Comparison of ENCODE assay signal across 13 mouse cellular contexts in genomic region chr3:37667119-37667467, GRCm38 (mm10). TPM values are rescaled to one million over a fixed set of nuclear protein-coding genes. Genes with fewer than 3 reads are reported as not detected.
DNase-seq lines count a peak whose midpoint lies in the region; ATAC-seq and TF ChIP-seq lines count a peak whose summit lies in the region.
"Had no signal": no experiment of that assay in that cellular context is flagged by ENCODE, and none has a peak within 500 bp of the region (broad histone marks: within the 10 kb centered on the region; RNA-seq: fewer than 3 reads in every experiment).

No protein-coding gene starts in this region.

- whole genome bisulfite sequencing in kidney, embryonic 15.5 days, result 2% methylated on average over 2 of the region's 2 CpGs
- WGBS in midbrain, embryonic 13.5 days, result 17% methylated on average over 2 of the region's 2 CpGs
- 17% methylated on average over 2 of the region's 2 CpGs for WGBS in midbrain, embryonic 16.5 days
- WGBS in intestine, embryonic 15.5 days, result 3% methylated on average over 2 of the region's 2 CpGs
- 28% methylated on average over 2 of the region's 2 CpGs for WGBS in liver, postnatal 0 days (ENCODE audit: insufficient replicate concordance)

- H3K9ac ChIP-seq in kidney, embryonic 15.5 days, result no peak overlapping the region
- H3K9ac ChIP-seq in midbrain, embryonic 13.5 days (replicated peaks), result no peak overlapping the region
- H3K9ac ChIP-seq in midbrain, embryonic 16.5 days (ENCODE audit: low read depth, low read length), result no peak overlapping the region
- H3K9ac ChIP-seq in intestine, embryonic 15.5 days, result no peak overlapping the region
- no peak overlapping the region for H3K9ac ChIP-seq in liver, postnatal 0 days (replicated peaks)
- H3K9ac ChIP-seq: heart, embryonic 12.5 days; limb, embryonic 15.5 days had no signal

- peaks cover 29% of the 10 kb centered on the region for H3K4me1 ChIP-seq in kidney, embryonic 15.5 days
- peaks cover 18% of the 10 kb centered on the region for H3K4me1 ChIP-seq in midbrain, embryonic 13.5 days (replicated peaks)
- H3K4me1 ChIP-seq in midbrain, embryonic 16.5 days (ENCODE audit: control insufficient read depth, insufficient read depth, low read length), result peaks cover 5% of the 10 kb centered on the region
- peaks cover 20% of the 10 kb centered on the region for H3K4me1 ChIP-seq in intestine, embryonic 15.5 days (replicated peaks)
- peaks cover 9% of the 10 kb centered on the region; the same call in 1 of the 2 replicates for H3K4me1 ChIP-seq in liver, postnatal 0 days (ENCODE audit: insufficient read depth)

- no peaks in the 10 kb centered on the region for H3K27me3 ChIP-seq in kidney, embryonic 15.5 days
- peaks cover 59% of the 10 kb centered on the region for H3K27me3 ChIP-seq in midbrain, embryonic 13.5 days
- H3K27me3 ChIP-seq in midbrain, embryonic 16.5 days (ENCODE audit: control insufficient read depth, insufficient read depth, low read depth, low read length), result peaks cover 7% of the 10 kb centered on the region
- H3K27me3 ChIP-seq in intestine, embryonic 15.5 days (replicated peaks), result no peaks in the 10 kb centered on the region
- no peaks in the 10 kb centered on the region; the same call in 1 of the 2 replicates for H3K27me3 ChIP-seq in liver, postnatal 0 days (ENCODE audit: insufficient read depth, low read length)
- H3K27me3 ChIP-seq: limb, embryonic 15.5 days; Patski had no signal

- H3K4me3 ChIP-seq in kidney, embryonic 15.5 days (replicated peaks), result no peak overlapping the region
- no peak overlapping the region for H3K4me3 ChIP-seq in midbrain, embryonic 13.5 days (replicated peaks)
- H3K4me3 ChIP-seq in midbrain, embryonic 16.5 days (ENCODE audit: low read depth, low read length), result no peak overlapping the region
- no peak overlapping the region for H3K4me3 ChIP-seq in intestine, embryonic 15.5 days (replicated peaks)
- H3K4me3 ChIP-seq in liver, postnatal 0 days (ENCODE audit: low read depth, low read length), result no peak overlapping the region
- H3K4me3 ChIP-seq: heart, embryonic 12.5 days; limb, embryonic 15.5 days had no signal

- DNase-seq in kidney, adult 18-20 months, result no peak
- no peak for DNase-seq in liver, postnatal 0 days
- no peak for DNase-seq in adrenal gland, adult 8-10 months
- DNase-seq: cerebellum, adult 11-12 months; right cerebral cortex, postnatal 25 days had no signal

- H3K9me3 ChIP-seq in kidney, embryonic 15.5 days (replicated peaks), result peaks cover 15% of the 10 kb centered on the region
- peaks cover 20% of the 10 kb centered on the region for H3K9me3 ChIP-seq in midbrain, embryonic 13.5 days
- peaks cover 11% of the 10 kb centered on the region for H3K9me3 ChIP-seq in midbrain, embryonic 16.5 days (replicated peaks; ENCODE audit: control insufficient read depth, low read length, poor library complexity, severe bottlenecking)
- H3K9me3 ChIP-seq in intestine, embryonic 15.5 days, result no peaks in the 10 kb centered on the region
- no peaks in the 10 kb centered on the region for H3K9me3 ChIP-seq in liver, postnatal 0 days (ENCODE audit: low read length)
- H3K9me3 ChIP-seq: limb, embryonic 15.5 days had no signal

- peak overlapping the region; percentile 82 for H3K27ac ChIP-seq in kidney, embryonic 15.5 days
- 0 out of 2 replicates have a peak overlapping the region, but pooled peaks have one; percentile 51 for H3K27ac ChIP-seq in midbrain, embryonic 13.5 days
- H3K27ac ChIP-seq in midbrain, embryonic 16.5 days (ENCODE audit: low read length), result no peak overlapping the region
- H3K27ac ChIP-seq in intestine, embryonic 15.5 days, result no peak overlapping the region; the same call in 1 of the 2 replicates
- no peak overlapping the region for H3K27ac ChIP-seq in liver, postnatal 0 days (ENCODE audit: low read depth)
- H3K27ac ChIP-seq: limb, embryonic 15.5 days had no signal

- TF ChIP-seq CTCF in liver, postnatal 0 days (IDR thresholded peaks at IDR 0.05; ENCODE audit: low read depth), result no peak

- H3K36me3 ChIP-seq in kidney, embryonic 15.5 days, result peaks cover 11% of the 10 kb centered on the region
- H3K36me3 ChIP-seq in midbrain, embryonic 13.5 days, result peaks cover 3% of the 10 kb centered on the region; the same call in 1 of the 2 replicates
- no peaks in the 10 kb centered on the region for H3K36me3 ChIP-seq in midbrain, embryonic 16.5 days (ENCODE audit: control insufficient read depth, insufficient read depth, low read length)
- H3K36me3 ChIP-seq in intestine, embryonic 15.5 days, result peaks cover 4% of the 10 kb centered on the region; the same call in 1 of the 2 replicates
- no peaks in the 10 kb centered on the region for H3K36me3 ChIP-seq in liver, postnatal 0 days (replicated peaks; ENCODE audit: insufficient read depth, low read length)
- H3K36me3 ChIP-seq: heart, embryonic 12.5 days; limb, embryonic 15.5 days had no signal

- H3K4me2 ChIP-seq in kidney, embryonic 15.5 days, result 0 out of 2 replicates have a peak overlapping the region, but pooled peaks have one; percentile 3
- 0 out of 2 replicates have a peak overlapping the region, but pooled peaks have one; percentile 0 for H3K4me2 ChIP-seq in midbrain, embryonic 13.5 days (replicated peaks)
- H3K4me2 ChIP-seq in midbrain, embryonic 16.5 days (ENCODE audit: low read length), result no peak overlapping the region
- H3K4me2 ChIP-seq in intestine, embryonic 15.5 days (replicated peaks), result peak overlapping the region; percentile 17; the same call in 1 of the 2 replicates
- H3K4me2 ChIP-seq in liver, postnatal 0 days (ENCODE audit: low read depth, low read length), result no peak overlapping the region
- H3K4me2 ChIP-seq: limb, embryonic 15.5 days had no signal

- no peak; the same call in 1 of the 2 replicates for ATAC-seq in kidney, embryonic 15.5 days (replicated peaks; ENCODE audit: low FRiP score)
- no peak for ATAC-seq in midbrain, embryonic 13.5 days
- ATAC-seq in midbrain, embryonic 16.5 days, result no peak
- ATAC-seq in intestine, embryonic 15.5 days, result no peak
- ATAC-seq in liver, postnatal 0 days, result no peak
- ATAC-seq: Patski had no signal

- TF ChIP-seq EP300 in liver, postnatal 0 days (IDR thresholded peaks at IDR 0.05; ENCODE audit: low read depth), result 0 out of 2 replicates have a peak, but pooled peaks have one; percentile 0

RNA-seq across cellular contexts. Expression of gene Spry1, which starts 27.3 kb away (rescaled TPM):
- polyA plus RNA-seq in kidney, embryonic 15.5 days (2015; fragmentation: Nextera tagmentation; extraction: Ambion mirVana), result 36.2 and 38.7 TPM in 2 replicates
- polyA plus RNA-seq in midbrain, embryonic 13.5 days (2015; fragmentation: Nextera tagmentation; extraction: Ambion mirVana), result 5.8 and 7.3 TPM in 2 replicates
- polyA plus RNA-seq in midbrain, embryonic 16.5 days (2015; fragmentation: Nextera tagmentation; extraction: Ambion mirVana), result 6.5 and 8.8 TPM in 2 replicates
- polyA plus RNA-seq in intestine, embryonic 15.5 days (2015; fragmentation: Nextera tagmentation; extraction: Ambion mirVana), result 13.4 and 14.2 TPM in 2 replicates
- 3.7 and 4.8 TPM in 2 replicates for polyA plus RNA-seq in liver, postnatal 0 days (2015; fragmentation: Nextera tagmentation; extraction: Ambion mirVana)
- 10 to 100 TPM; 22.4 to 42.8 (median 34.7) TPM for total RNA-seq in adrenal gland, adult 8-10 months (2022)

RNA-seq across cellular contexts. Expression of gene Gm5148, which starts 57.2 kb away (rescaled TPM):
- polyA plus RNA-seq in kidney, embryonic 15.5 days (2015; fragmentation: Nextera tagmentation; extraction: Ambion mirVana), result 8.1 and 8.2 TPM in 2 replicates
- polyA plus RNA-seq in midbrain, embryonic 13.5 days (2015; fragmentation: Nextera tagmentation; extraction: Ambion mirVana), result 6.0 and 9.6 TPM in 2 replicates
- polyA plus RNA-seq in midbrain, embryonic 16.5 days (2015; fragmentation: Nextera tagmentation; extraction: Ambion mirVana), result 16.1 and 16.2 TPM in 2 replicates
- 4.8 and 5.1 TPM in 2 replicates for polyA plus RNA-seq in intestine, embryonic 15.5 days (2015; fragmentation: Nextera tagmentation; extraction: Ambion mirVana)
- 3.0 and 4.1 TPM in 2 replicates for polyA plus RNA-seq in liver, postnatal 0 days (2015; fragmentation: Nextera tagmentation; extraction: Ambion mirVana)
- total RNA-seq in adrenal gland, adult 8-10 months (2022), result 1 to 10 TPM in 2 of 4 experiments, under 1 TPM in 2; 0.12 to 9.2 (median 4.2) TPM
- total RNA-seq: gastrocnemius, postnatal 36 days had no signal

Comparison
In these comparisons a context has a peak if more than half of its experiments do, and no peak if none do; other contexts are left out.
1. H3K27ac ChIP-seq: peak in kidney, embryonic 15.5 days (single experiment) and midbrain, embryonic 13.5 days (single experiment); none in midbrain, embryonic 16.5 days (single experiment), intestine, embryonic 15.5 days (single experiment) and liver, postnatal 0 days (single experiment).
2. H3K4me2 ChIP-seq: peak in kidney, embryonic 15.5 days (single experiment), midbrain, embryonic 13.5 days (single experiment) and intestine, embryonic 15.5 days (single experiment); none in midbrain, embryonic 16.5 days (single experiment) and liver, postnatal 0 days (single experiment).